Mouse (Mus musculus): ENCODE results near the gene Mapkapk3. TPM values are rescaled to one million over a fixed set of nuclear protein-coding genes. Genes with fewer than 3 reads are reported as not detected.

The Mapkapk3 gene
- polyA plus RNA-seq, 1 experiment from 2014 or later, result 3.9 TPM

DNA sequence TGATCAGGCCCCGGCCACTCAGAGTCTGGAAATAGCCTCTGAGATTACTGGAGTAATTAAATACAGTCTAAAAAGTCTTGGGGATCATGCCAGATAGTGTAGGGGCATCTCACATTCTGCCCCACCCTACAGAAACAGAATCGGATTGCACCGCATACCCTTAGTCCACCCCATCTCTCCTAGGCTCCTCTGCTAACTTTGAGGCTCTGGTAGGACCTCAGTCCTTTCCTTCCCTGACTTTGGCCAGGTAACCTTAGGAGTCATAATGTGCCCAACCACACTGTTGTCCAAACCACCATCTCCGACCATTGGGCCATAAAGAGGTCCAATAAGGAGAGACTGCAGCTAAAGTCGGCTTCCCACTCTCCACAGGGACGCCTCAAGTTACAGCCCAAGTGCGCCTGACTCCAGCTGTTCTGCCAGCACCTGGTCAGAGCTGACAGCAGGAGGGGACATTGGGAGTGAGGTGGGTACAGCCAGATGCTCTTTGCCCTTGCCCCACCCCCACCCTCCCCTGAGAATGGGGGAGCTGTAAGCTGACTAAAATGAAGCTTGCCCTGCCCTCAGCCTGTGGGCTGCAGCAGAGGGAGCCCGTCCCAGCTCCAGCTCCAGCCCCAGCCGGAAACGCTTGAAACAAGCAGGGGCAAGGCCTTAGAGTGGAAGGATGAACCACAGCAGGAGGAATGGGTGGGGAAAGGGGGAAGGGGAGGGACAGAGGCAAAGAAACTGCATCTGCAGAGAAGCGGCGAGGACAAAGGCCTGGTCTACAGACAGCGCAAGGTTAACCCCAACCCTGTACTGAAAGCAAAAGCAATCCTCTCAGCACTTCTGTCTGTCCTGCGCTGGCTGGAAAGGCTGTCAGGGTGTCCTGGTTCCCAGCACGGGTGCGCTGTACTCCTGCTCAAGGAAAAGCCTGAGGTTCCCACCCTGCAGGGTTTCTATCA is 10.0 kb downstream of the Mapkapk3 start:
- Histone ChIP-seq H3K27ac (replicated peaks) (peak overlapping the region; percentile 66), H3K27me3 (ENCODE audit: low read depth, poor library complexity, severe bottlenecking) (peaks cover 14% of the 10 kb centered on the region), H3K4me1 (peaks cover 29% of the 10 kb centered on the region), H3K36me3 (no peaks in the 10 kb centered on the region), H3K4me3 (peak overlapping the region; percentile 22), H3K9me3 (replicated peaks) (no peaks in the 10 kb centered on the region)
- WGBS, result 21% methylated on average over 16 of the region's 16 CpGs
- DNase-seq (ENCODE audit: low spot score), result peak; percentile 49

DNA sequence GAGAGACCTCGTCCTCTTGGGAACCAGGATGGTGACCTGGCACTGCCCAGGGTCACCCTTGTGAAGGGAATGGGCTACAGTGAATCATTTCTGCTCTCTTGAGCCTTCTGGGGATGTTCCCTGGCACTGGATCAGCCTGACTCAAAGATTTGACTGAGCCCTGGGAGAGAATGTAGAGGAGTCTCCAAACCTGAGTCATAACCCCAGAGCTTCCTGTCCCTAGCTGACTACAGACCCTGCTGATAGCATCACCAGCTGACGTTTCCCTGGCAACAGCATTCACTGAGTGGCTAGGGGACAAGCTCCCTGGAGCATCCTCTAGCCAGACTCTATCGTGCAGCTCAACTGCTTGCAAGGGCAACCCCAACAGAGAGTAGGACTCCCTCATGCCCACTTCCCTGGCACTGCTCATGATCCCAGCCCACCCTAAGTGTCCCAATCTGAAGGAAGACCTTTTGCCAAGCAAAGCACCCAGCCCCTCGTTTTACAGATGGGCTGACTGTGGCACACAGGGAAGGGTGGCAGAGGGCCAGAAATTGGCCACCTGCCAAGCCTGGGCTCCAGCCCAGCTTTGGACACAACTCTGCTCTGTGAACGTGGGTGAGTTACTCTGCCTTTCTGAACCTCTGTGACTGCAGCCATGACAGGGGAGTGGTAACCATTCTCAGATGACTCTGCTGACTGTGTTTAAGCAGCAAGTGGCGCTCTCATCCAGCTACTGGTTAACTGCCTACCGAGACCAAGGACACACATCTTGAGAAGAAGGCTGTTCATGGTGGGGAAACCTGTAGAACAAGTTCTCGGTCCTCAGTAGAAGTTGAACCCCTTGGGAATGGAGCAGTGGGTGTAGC is 10.9 kb downstream of the Mapkapk3 start:
- Histone ChIP-seq H3K4me1 (peaks cover 29% of the 10 kb centered on the region), H3K36me3 (no peaks in the 10 kb centered on the region), H3K27me3 (ENCODE audit: low read depth, poor library complexity, severe bottlenecking) (peaks cover 14% of the 10 kb centered on the region), H3K4me3 (no peak overlapping the region), H3K27ac (replicated peaks) (no peak overlapping the region), H3K9me3 (replicated peaks) (no peaks in the 10 kb centered on the region)
- WGBS, result 65% methylated on average over 8 of the region's 8 CpGs
- DNase-seq (ENCODE audit: low spot score), result no peak

DNA sequence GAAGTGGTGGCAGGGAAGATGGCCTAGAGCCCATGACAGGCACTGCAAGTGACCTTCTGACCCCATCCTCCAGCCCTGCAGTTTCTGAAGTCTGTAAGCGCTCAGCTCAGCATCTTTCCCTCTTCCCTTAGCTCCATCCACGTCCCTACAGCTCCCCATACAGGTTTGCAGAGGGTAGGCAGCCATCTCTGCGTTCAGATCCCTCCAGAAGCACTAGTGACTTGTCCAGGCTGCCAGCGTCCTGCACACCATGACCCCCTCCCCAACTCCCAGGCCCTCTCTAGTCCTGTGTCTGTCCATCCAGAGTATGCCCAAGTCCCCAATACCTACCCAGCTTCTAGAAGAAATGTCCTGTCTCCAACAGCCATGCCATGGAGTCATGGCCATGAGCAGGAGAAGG is 11.6 kb downstream of the Mapkapk3 start:
- WGBS, result 45% methylated on average over 4 of the region's 4 CpGs
- Histone ChIP-seq H3K4me3 (no peak overlapping the region), H3K4me1 (peaks cover 29% of the 10 kb centered on the region), H3K27ac (replicated peaks) (no peak overlapping the region), H3K36me3 (no peaks in the 10 kb centered on the region), H3K27me3 (ENCODE audit: low read depth, poor library complexity, severe bottlenecking) (peaks cover 14% of the 10 kb centered on the region), H3K9me3 (replicated peaks) (no peaks in the 10 kb centered on the region)
- DNase-seq (ENCODE audit: low spot score), result no peak

DNA sequence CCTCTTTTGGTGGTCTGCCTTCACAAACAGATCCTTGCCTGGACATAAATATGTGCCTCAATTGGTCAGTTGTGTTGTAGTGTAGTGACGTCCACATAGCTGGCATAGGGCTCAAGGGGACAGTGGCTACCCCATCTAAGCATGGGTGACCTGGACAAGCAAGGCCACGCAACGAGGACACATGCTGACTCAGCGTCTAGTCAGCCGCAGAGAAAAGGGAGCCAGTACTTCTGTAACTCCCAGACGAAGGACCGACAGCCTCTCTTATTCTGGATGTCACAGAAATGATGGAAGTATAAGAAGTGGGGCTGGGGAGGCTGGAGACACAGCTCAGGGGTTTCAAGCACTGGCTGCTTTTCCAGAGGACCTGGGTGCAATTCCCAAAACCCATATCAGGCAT is 12.1 kb downstream of the Mapkapk3 start:
- Histone ChIP-seq H3K27me3 (ENCODE audit: low read depth, poor library complexity, severe bottlenecking) (peaks cover 14% of the 10 kb centered on the region), H3K9me3 (replicated peaks) (no peaks in the 10 kb centered on the region), H3K4me3 (no peak overlapping the region), H3K4me1 (peaks cover 29% of the 10 kb centered on the region), H3K27ac (replicated peaks) (no peak overlapping the region), H3K36me3 (no peaks in the 10 kb centered on the region)
- WGBS, result 88% methylated on average over 7 of the region's 7 CpGs
- DNase-seq (ENCODE audit: low spot score), result no peak

DNA sequence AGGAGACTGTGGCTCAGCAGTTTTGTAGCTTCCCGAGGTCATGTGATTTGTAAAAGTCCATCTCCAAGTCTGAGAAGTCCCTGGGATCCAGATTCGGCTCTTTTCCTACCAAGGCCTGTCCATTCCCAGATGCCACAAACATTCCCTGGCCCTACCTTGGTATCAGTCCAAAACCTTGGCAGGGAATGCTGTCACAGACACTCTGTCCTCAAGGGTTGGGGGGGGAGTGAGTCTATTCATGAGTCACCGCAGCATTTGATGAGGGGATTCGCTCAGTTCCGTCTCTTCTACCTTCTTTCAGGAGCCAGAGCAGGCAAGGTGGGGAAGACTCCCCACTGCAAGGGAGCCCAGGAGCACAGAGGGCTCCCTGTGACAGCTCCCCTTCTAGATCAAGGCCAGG is 14.0 kb downstream of the Mapkapk3 start:
- DNase-seq (ENCODE audit: low spot score), result no peak
- Histone ChIP-seq H3K27me3 (ENCODE audit: low read depth, poor library complexity, severe bottlenecking) (peaks cover 14% of the 10 kb centered on the region), H3K9me3 (replicated peaks) (no peaks in the 10 kb centered on the region), H3K4me1 (peaks cover 27% of the 10 kb centered on the region), H3K36me3 (no peaks in the 10 kb centered on the region), H3K27ac (replicated peaks) (no peak overlapping the region), H3K4me3 (no peak overlapping the region)
- 91% methylated on average over 5 of the region's 5 CpGs for WGBS

DNA sequence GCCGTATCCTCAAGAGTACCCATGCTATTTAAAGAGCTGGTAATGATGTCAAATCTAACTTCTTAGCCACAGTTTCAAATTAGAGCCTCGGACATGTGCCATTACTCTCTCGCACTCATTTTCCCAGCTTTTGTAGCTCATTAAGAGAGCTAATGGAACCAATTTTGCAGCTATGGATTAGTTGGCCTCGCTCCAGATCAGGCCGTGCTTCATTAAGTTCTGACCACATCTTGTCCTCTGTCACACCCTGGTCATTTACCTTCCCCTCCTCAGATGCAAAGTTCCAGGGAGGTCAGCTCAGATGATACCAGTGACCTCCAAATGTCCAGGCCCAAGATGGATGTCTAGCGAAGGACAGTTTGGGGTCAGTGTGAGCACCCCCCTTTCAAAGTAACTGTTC is 14.9 kb downstream of the Mapkapk3 start:
- Histone ChIP-seq H3K4me1 (peaks cover 17% of the 10 kb centered on the region), H3K27me3 (ENCODE audit: low read depth, poor library complexity, severe bottlenecking) (peaks cover 12% of the 10 kb centered on the region), H3K27ac (replicated peaks) (no peak overlapping the region), H3K36me3 (no peaks in the 10 kb centered on the region), H3K4me3 (no peak overlapping the region), H3K9me3 (replicated peaks) (no peaks in the 10 kb centered on the region)
- DNase-seq (ENCODE audit: low spot score), result no peak
- WGBS, result 87% methylated on average over 6 of the region's 6 CpGs

DNA sequence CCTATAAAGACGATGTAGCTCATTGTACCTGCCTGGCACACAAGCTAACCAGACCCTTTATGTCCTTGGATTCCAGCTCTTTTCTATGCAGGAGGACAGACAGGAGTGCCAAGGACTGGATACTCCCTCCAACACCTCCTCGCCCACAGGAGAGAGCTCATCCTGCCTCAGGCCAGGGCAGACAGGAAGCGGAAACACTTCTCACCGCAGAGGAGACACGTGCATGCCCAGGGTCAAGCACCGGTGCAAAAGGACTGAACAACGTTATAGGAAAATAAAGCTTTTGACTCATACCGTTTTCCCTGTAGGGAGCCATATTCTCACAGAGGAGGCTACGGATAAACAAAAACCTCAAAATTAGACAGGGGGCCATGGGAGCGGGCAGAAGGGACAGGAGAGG is 16.5 kb downstream of the Mapkapk3 start:
- Histone ChIP-seq H3K9me3 (replicated peaks) (no peaks in the 10 kb centered on the region), H3K4me1 (peaks cover 1% of the 10 kb centered on the region; the same call in 1 of the 2 replicates), H3K27ac (replicated peaks) (no peak overlapping the region), H3K4me3 (no peak overlapping the region), H3K27me3 (ENCODE audit: low read depth, poor library complexity, severe bottlenecking) (no peaks in the 10 kb centered on the region), H3K36me3 (no peaks in the 10 kb centered on the region)
- DNase-seq (ENCODE audit: low spot score), result no peak
- WGBS, result 79% methylated on average over 10 of the region's 10 CpGs

DNA sequence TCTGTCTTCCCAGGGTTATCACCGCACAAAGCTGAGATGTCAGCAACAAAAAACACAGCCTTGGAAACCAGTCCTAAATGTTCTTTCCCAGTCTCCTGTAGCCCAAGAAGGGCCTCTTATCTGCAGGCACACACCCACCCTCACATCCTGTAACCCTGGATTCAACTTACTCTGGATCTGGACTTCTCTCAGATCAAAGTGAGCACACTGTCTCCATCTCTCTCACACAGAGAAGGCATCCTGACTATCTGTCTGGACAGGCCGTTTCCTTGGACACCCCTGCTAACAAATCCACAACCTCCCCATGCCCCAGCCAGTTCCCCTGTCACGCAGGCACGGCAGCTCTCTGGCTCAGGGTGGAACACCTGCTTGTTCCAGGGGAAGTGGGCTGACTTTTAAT is 17.4 kb downstream of the Mapkapk3 start:
- no peak for DNase-seq (ENCODE audit: low spot score)
- Histone ChIP-seq H3K27ac (replicated peaks) (no peak overlapping the region), H3K9me3 (replicated peaks) (no peaks in the 10 kb centered on the region), H3K27me3 (ENCODE audit: low read depth, poor library complexity, severe bottlenecking) (no peaks in the 10 kb centered on the region), H3K4me3 (no peak overlapping the region), H3K4me1 (no peaks in the 10 kb centered on the region), H3K36me3 (no peaks in the 10 kb centered on the region)
- 86% methylated on average over 4 of the region's 4 CpGs for WGBS

DNA sequence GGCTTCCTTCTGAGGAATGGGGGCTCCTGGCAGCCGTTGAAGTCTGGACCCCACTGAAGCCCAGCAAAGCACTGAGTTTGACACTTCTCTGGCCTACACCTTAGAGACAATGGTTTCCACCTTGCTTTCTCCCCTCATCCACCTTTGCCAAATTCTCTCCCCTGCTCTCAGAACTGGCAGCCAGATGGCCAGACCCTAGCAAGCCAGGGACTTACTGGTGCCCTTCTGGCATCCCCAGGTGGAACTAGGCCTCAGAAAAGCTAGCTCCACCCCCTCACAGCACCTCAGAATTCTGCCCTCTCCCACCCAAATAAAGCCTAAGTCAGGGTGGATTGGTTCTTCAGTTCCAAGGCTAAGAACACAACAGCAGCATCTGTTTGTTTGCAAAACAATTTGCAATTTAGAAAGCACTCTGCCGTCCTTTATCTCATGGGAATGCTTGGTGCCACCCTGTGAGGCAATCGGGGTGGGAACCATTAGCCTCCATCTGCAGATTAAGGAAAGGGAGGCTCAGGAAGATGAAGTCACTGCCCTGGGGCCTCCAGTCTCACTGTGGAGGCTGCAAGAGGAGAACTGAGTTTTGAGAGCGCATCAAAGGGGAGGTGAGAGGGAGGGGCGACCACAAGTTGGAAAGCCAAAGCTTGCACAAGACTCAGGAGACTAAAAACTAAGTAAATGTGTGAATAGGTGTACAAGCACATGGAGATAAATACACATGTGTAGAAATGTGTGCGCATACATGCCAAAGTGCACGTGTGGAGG is 18.3 kb downstream of the Mapkapk3 start:
- Histone ChIP-seq H3K4me3 (no peak overlapping the region), H3K27me3 (ENCODE audit: low read depth, poor library complexity, severe bottlenecking) (no peaks in the 10 kb centered on the region), H3K9me3 (replicated peaks) (no peaks in the 10 kb centered on the region), H3K4me1 (no peaks in the 10 kb centered on the region), H3K36me3 (no peaks in the 10 kb centered on the region), H3K27ac (replicated peaks) (no peak overlapping the region)
- WGBS, result 79% methylated on average over 7 of the region's 7 CpGs
- DNase-seq (ENCODE audit: low spot score), result no peak

DNA sequence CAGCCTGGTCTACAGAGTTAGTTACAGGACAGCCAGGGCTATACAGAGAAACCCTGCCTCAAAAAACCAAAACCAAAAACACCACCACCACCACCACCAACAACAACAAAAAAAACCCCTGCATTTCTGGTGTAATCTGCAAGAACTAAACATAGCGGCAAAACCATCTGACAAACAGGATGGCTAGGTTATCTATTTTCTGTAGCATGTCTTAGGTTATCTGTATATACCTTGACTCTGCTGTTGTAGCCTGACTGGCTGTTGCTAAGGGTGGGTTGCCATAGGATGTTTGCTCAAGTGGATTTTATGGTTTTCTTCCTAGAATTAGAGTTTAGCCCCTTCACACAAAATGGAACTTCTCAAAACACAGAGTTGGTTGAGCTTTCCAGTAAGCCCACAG is 19.9 kb downstream of the Mapkapk3 start:
- Histone ChIP-seq H3K4me1 (0 out of 2 replicates have a peak, but pooled peaks cover 3% of the 10 kb centered on the region), H3K4me3 (no peak overlapping the region), H3K27me3 (ENCODE audit: low read depth, poor library complexity, severe bottlenecking) (no peaks in the 10 kb centered on the region), H3K36me3 (no peaks in the 10 kb centered on the region), H3K27ac (replicated peaks) (no peak overlapping the region), H3K9me3 (replicated peaks) (no peaks in the 10 kb centered on the region)
- WGBS, result 97% methylated on average over 1 of the region's 1 CpGs
- DNase-seq (ENCODE audit: low spot score), result no peak

DNA sequence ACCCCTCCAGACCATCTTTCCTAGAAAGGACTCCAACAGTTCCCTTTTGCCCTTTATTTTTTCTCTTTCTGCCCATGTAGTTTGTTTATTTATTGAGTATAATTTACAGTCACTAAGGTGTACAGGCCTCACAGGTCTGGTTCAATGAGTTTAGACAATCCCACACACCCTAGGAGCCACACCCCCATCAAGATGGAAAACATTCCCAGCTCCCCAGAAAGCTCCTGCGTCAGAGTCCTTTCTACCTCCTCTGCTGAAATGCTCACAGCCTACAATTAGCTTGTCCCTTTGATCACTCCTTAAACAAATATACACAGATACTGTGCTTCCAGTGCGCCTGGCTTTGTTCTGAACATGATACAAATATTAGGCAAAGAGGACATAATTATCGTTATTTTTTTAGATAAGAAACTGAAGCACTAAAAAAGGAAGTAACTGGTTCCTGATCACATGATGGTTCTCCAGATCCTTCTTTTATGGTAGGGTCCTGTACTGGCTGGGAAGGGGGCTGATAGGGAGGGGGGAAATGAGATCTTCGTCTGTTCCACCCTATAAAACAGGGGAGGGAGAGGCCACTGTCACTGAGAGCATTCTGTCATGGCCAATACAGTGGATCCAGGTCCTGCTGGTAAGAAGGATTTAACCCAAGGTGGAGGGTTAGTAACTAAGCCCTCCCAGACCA is 21.8 kb downstream of the Mapkapk3 start:
- Histone ChIP-seq H3K27ac (replicated peaks) (no peak overlapping the region), H3K9me3 (replicated peaks) (no peaks in the 10 kb centered on the region), H3K27me3 (ENCODE audit: low read depth, poor library complexity, severe bottlenecking) (no peaks in the 10 kb centered on the region), H3K4me3 (no peak overlapping the region), H3K4me1 (peaks cover 3% of the 10 kb centered on the region; the same call in 1 of the 2 replicates), H3K36me3 (no peaks in the 10 kb centered on the region)
- DNase-seq (ENCODE audit: low spot score), result no peak
- WGBS, result 63% methylated on average over 4 of the region's 4 CpGs

DNA sequence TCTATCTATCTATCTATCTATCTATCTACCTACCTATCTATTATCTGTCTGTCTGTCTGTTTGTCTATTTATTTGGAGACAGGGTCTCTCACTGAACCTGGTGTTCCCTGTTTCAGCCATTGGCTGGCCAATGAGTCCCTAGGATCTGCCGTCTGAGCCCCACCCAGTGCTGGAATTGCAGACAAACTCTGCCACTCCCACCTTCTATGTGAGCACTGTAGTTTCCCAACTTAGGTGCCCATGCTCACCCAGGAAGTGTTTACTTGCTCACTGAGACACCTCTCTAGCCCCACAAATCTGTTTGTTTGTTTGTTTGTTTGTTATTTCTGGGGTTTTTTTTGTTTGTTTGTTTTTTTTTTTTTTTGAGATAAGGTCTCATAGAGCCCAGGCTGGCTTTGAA is 22.6 kb downstream of the Mapkapk3 start:
- Histone ChIP-seq H3K4me1 (peaks cover 6% of the 10 kb centered on the region; the same call in 1 of the 2 replicates), H3K4me3 (no peak overlapping the region), H3K27ac (replicated peaks) (no peak overlapping the region), H3K36me3 (no peaks in the 10 kb centered on the region), H3K9me3 (replicated peaks) (no peaks in the 10 kb centered on the region), H3K27me3 (ENCODE audit: low read depth, poor library complexity, severe bottlenecking) (no peaks in the 10 kb centered on the region)
- WGBS, result 87% methylated on average over 1 of the region's 1 CpGs
- DNase-seq (ENCODE audit: low spot score), result no peak

Measured in midbrain, embryonic 10.5 days (tissue).